Mouse (Mus musculus): ENCODE measurements around the gene Cdc42. TPM values are rescaled to one million over a fixed set of nuclear protein-coding genes. Genes with fewer than 3 reads are reported as not detected.

Gene Cdc42
- polyA plus RNA-seq, 1 experiment from 2014 or later, result 284 TPM

DNA sequence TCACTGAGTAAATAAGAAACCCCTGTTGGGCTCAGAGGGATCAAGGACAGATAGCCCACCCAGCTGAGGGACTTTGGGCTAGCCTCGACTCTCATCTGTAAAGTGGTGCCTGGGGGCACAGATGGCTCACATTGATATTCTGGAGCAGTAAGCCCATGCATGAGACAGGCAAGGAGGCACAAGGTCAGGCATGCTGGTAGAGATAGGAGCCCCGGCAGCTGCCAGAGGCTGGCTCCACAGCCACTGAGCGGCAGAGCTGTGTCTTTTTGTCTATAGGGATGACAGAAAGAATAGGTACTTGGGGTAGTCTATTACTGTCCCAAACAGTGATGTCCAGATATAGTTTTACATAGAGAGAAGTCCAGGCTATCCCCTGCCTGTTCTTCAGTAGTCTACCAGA, 76.2 kb downstream of the Cdc42 start:
- WGBS (ENCODE audit: insufficient replicate concordance), result 55% methylated on average over 3 of the region's 3 CpGs
- Histone ChIP-seq H3K9ac (no peak overlapping the region), H3K27ac (no peak overlapping the region), H3K36me3 (no peaks in the 10 kb centered on the region), H3K27me3 (peaks cover 87% of the 10 kb centered on the region), H3K4me1 (replicated peaks) (0 out of 2 replicates have a peak, but pooled peaks cover 8% of the 10 kb centered on the region), H3K4me3 (replicated peaks) (no peak overlapping the region), H3K9me3 (replicated peaks) (no peaks in the 10 kb centered on the region), H3K4me2 (no peak overlapping the region)
- ATAC-seq (ENCODE audit: low read depth), result no peak
- DNase-seq, result no peak

GRCm38 (mm10) chr4:137279346-137279745, 78.2 kb downstream of the Cdc42 start:
- H3K4me2 ChIP-seq, result no peak overlapping the region
- H3K27ac ChIP-seq, result no peak overlapping the region
- no peak overlapping the region for H3K4me3 ChIP-seq (replicated peaks)
- 27% methylated on average over 5 of the region's 5 CpGs for WGBS (ENCODE audit: insufficient replicate concordance)
- ATAC-seq (ENCODE audit: low read depth) (no peak), DNase-seq (no peak)
- no peaks in the 10 kb centered on the region for H3K9me3 ChIP-seq (replicated peaks)
- H3K4me1 ChIP-seq (replicated peaks), result 0 out of 2 replicates have a peak, but pooled peaks cover 7% of the 10 kb centered on the region
- H3K36me3 ChIP-seq, result no peaks in the 10 kb centered on the region
- peaks cover 99% of the 10 kb centered on the region for H3K27me3 ChIP-seq
- H3K9ac ChIP-seq, result no peak overlapping the region

GRCm38 (mm10) chr4:137278144-137279040, 79.1 kb downstream of the Cdc42 start:
- DNase-seq (no peak), ATAC-seq (ENCODE audit: low read depth) (no peak)
- Histone ChIP-seq H3K4me3 (replicated peaks) (peak overlapping the region; percentile 42), H3K27me3 (peaks cover 98% of the 10 kb centered on the region), H3K27ac (no peak overlapping the region), H3K4me2 (peak overlapping the region; percentile 57), H3K4me1 (replicated peaks) (0 out of 2 replicates have a peak, but pooled peaks cover 7% of the 10 kb centered on the region), H3K9me3 (replicated peaks) (no peaks in the 10 kb centered on the region), H3K36me3 (no peaks in the 10 kb centered on the region), H3K9ac (no peak overlapping the region)
- WGBS (ENCODE audit: insufficient replicate concordance), result 8% methylated on average over 22 of the region's 22 CpGs

GRCm38 (mm10) chr4:137277600-137278143, 79.8 kb downstream of the Cdc42 start:
- Histone ChIP-seq H3K4me3 (replicated peaks) (peak overlapping the region; percentile 42), H3K9ac (no peak overlapping the region), H3K4me1 (replicated peaks) (0 out of 2 replicates have a peak, but pooled peaks cover 7% of the 10 kb centered on the region), H3K36me3 (no peaks in the 10 kb centered on the region), H3K9me3 (replicated peaks) (no peaks in the 10 kb centered on the region), H3K4me2 (peak overlapping the region; percentile 57), H3K27ac (no peak overlapping the region), H3K27me3 (peaks cover 91% of the 10 kb centered on the region)
- 1% methylated on average over 60 of the region's 71 CpGs for WGBS (ENCODE audit: insufficient replicate concordance)
- DNase-seq, result no peak
- no peak for ATAC-seq (ENCODE audit: low read depth)

DNA sequence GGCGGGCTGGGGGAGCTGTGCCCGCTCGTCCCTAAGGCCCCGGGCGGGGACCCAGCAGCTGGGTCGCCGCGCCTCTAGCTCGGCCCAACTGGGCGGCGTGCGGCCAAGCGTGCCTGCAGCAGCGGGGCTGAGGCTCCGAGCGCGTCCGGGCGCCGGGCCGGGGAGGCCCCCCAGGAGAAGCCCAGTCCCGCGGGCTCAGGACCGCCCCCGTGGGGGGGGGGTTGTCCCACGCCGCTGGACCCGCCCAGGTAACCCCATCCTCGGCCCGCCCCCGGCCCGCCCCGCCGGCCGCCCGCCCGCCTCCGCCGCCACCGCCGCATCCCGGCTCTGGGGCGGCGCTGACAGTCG, 80.4 kb downstream of the Cdc42 start, which contains the start of gene Wnt4:
TSS of gene Wnt4 (plus strand) at position 324 of the 348 bp plus-strand sequence.
- 1% methylated on average over 26 of the region's 45 CpGs for WGBS (ENCODE audit: insufficient replicate concordance)
- no peak within 1 kb of the TSS for H3K9ac ChIP-seq
- DNase-seq (no peak), ATAC-seq (ENCODE audit: low read depth) (peak; percentile 39; the same call in 1 of the 2 replicates)
- peak within 1 kb of the TSS; percentile 42 for H3K4me3 ChIP-seq (replicated peaks)
- H3K27me3 ChIP-seq, result peaks cover 86% of the 10 kb centered on the region
- H3K4me2 ChIP-seq, result peak within 1 kb of the TSS; percentile 57
- H3K36me3 ChIP-seq, result no peaks in the 10 kb centered on the region
- no peaks in the 10 kb centered on the region for H3K9me3 ChIP-seq (replicated peaks)
- H3K4me1 ChIP-seq (replicated peaks), result 0 out of 2 replicates have a peak, but pooled peaks cover 7% of the 10 kb centered on the region
- H3K27ac ChIP-seq, result no peak within 1 kb of the TSS

GRCm38 (mm10) chr4:137276443-137277165, 80.9 kb downstream of the Cdc42 start:
- Histone ChIP-seq H3K4me3 (replicated peaks) (peak overlapping the region; percentile 42), H3K9me3 (replicated peaks) (no peaks in the 10 kb centered on the region), H3K27ac (no peak overlapping the region), H3K4me2 (peak overlapping the region; percentile 57), H3K4me1 (replicated peaks) (0 out of 2 replicates have a peak, but pooled peaks cover 7% of the 10 kb centered on the region), H3K27me3 (peaks cover 81% of the 10 kb centered on the region), H3K9ac (no peak overlapping the region), H3K36me3 (no peaks in the 10 kb centered on the region)
- ATAC-seq (ENCODE audit: low read depth) (no peak), DNase-seq (no peak)
- WGBS (ENCODE audit: insufficient replicate concordance), result 4% methylated on average over 29 of the region's 46 CpGs

GRCm38 (mm10) chr4:137274304-137274703, 83.2 kb downstream of the Cdc42 start:
- 5% methylated on average over 6 of the region's 6 CpGs for WGBS (ENCODE audit: insufficient replicate concordance)
- DNase-seq, result no peak
- no peak overlapping the region for H3K4me2 ChIP-seq
- no peak overlapping the region for H3K27ac ChIP-seq
- ATAC-seq (ENCODE audit: low read depth), result no peak
- H3K36me3 ChIP-seq, result no peaks in the 10 kb centered on the region
- no peak overlapping the region for H3K4me3 ChIP-seq (replicated peaks)
- no peak overlapping the region for H3K9ac ChIP-seq
- H3K9me3 ChIP-seq (replicated peaks), result no peaks in the 10 kb centered on the region
- H3K27me3 ChIP-seq, result peaks cover 58% of the 10 kb centered on the region
- 0 out of 2 replicates have a peak, but pooled peaks cover 7% of the 10 kb centered on the region for H3K4me1 ChIP-seq (replicated peaks)

DNA sequence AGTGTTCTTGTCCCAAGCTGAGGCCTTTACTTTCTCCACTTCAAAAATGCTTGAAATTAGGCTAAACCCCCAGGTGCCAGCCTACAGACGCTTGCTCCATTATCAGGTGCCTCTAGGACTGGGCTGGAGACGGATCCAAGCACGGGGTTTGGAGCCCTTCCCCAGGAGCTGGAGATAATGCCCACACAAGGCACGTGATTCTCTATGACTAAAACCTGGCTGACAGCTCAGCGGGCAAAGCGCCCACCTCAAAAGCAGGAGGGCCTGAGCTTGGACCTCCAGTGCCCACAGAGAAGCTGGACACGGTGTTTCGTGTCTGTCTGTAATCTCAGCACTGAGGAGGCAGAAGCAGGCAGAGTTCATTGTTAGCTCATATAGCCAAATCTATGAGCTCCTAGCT, 85.7 kb downstream of the Cdc42 start:
- H3K9me3 ChIP-seq (replicated peaks), result no peaks in the 10 kb centered on the region
- no peak overlapping the region for H3K4me2 ChIP-seq
- DNase-seq (no peak), ATAC-seq (ENCODE audit: low read depth) (no peak)
- H3K27ac ChIP-seq, result no peak overlapping the region
- H3K9ac ChIP-seq, result no peak overlapping the region
- H3K4me1 ChIP-seq (replicated peaks), result no peaks in the 10 kb centered on the region
- H3K27me3 ChIP-seq, result peaks cover 38% of the 10 kb centered on the region
- WGBS (ENCODE audit: insufficient replicate concordance), result 60% methylated on average over 8 of the region's 8 CpGs
- no peaks in the 10 kb centered on the region for H3K36me3 ChIP-seq
- no peak overlapping the region for H3K4me3 ChIP-seq (replicated peaks)

Other genes starting within 250 kb of the Cdc42 start
- gene Wnt4, start 80.2 kb downstream of the Cdc42 start, polyA plus RNA-seq (2015; fragmentation: Nextera tagmentation; extraction: Ambion mirVana), result 0.12 and 0.22 TPM in 2 replicates
- not detected in 2 replicates for gene Cela3a, start 52.1 kb upstream of the Cdc42 start, polyA plus RNA-seq (2015; fragmentation: Nextera tagmentation; extraction: Ambion mirVana)
- 0.17 TPM in 1 of 2 replicates, not detected in the other for gene Cela3b, start 72.8 kb upstream of the Cdc42 start, polyA plus RNA-seq (2015; fragmentation: Nextera tagmentation; extraction: Ambion mirVana)
- gene 1700013G24Rik, start 95.6 kb upstream of the Cdc42 start, polyA plus RNA-seq (2015; fragmentation: Nextera tagmentation; extraction: Ambion mirVana), result not detected in 2 replicates
- 2.6 and 3.2 TPM in 2 replicates for gene Hspg2, start 111.0 kb upstream of the Cdc42 start, polyA plus RNA-seq (2015; fragmentation: Nextera tagmentation; extraction: Ambion mirVana)
- gene Ldlrad2, start 216.8 kb upstream of the Cdc42 start, polyA plus RNA-seq (2015; fragmentation: Nextera tagmentation; extraction: Ambion mirVana), result not detected in 2 replicates
- gene Usp48, start 236.0 kb upstream of the Cdc42 start, polyA plus RNA-seq (2015; fragmentation: Nextera tagmentation; extraction: Ambion mirVana), result 36.0 and 44.6 TPM in 2 replicates

All from liver, embryonic 13.5 days (tissue).